Mouse (Mus musculus) gonadal fat pad, adult 2 months (tissue): ENCODE measurements around the gene Tex52. TPM values are rescaled to one million over a fixed set of nuclear protein-coding genes. Genes with fewer than 3 reads are reported as not detected.
"Not testable (repeated sequence)": the region's sequence is repeated elsewhere in the genome, so short reads cannot be mapped to it uniquely, and the experiment has no call there.

Experiments used
- DNase-seq: peaks from one replicate; pipeline ENCODE4 v3.0.0-alpha.2; 2012; ENCODE audit warnings: low read depth
- polyA plus RNA-seq: library from polyadenylated mRNA; depleted of rRNA; stranded (reverse); fragments of >200 nt; gene quantifications from 2 replicates; pipeline ENCODE4 v1.2.3, GENCODE M21; 2012

Gene Tex52
- polyA plus RNA-seq, 1 experiment, result 0.20 TPM

DNA sequence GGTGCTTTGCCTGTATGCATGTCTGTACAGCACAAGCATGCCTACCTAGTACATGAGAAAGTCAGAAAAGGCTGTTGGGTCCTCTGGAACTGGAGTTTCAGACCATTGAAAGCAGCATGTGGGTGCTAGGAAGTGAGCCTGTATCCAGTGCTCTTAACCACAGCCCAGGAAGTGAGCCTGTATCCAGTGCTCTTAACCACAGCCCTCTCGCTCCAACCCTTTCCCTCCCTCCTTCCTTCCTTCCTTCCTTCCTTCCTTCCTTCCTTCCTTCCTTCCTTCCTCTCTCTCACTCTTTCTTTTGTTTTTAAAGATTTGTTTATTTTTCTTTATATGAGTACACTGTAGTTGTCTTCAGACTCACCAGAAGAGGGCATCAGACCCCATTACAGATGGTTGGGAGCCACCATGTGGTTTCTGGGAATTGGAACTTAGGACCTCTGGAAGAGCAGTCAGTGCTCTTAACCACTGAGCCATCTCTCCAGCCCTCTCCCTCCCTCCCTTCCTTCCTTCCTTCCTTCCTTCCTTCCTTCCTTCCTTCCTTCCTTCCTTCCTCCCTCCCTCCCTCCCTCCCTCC, 5.4 kb downstream of the Tex52 start:
- DNase-seq, result not testable (repeated sequence)

DNA sequence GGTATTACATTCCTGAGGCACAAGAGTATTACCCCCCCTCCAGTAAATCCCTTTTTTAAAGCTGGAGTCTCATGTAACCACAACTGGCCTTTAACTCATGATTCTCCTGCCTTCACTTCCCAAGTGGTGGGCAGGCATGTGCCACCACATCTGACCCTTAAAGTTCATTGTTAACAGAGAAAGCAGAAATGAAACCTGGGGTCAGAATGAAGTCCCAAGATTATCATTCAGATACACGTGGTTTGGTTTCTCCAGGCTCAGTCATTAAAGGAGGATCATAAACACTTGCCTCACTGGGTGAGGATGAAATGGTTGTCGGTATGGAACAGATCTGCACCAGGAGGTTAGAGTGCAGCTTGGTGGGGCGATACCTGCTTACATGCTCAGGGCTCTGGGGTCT, 6.0 kb downstream of the Tex52 start:
- no peak for DNase-seq

DNA sequence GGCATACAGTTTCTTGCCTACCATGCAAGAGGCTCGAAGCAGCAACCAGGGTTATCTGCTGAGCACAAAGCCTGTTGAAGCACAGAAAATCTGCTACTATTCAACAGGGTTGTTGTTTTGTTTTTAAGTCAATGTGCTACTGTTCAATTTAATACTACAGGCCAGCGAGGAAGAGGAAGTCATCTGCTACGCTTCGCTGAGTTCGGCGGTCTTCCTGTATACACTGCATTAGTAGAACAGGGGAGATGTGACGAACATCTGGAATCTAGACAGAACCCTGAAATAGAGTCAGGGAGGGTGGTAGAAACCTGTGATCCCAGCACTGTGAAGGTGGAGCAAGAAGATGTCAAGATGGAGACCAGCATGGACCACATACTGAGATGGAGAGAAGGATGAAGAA, 8.5 kb downstream of the Tex52 start:
- DNase-seq, result no peak

DNA sequence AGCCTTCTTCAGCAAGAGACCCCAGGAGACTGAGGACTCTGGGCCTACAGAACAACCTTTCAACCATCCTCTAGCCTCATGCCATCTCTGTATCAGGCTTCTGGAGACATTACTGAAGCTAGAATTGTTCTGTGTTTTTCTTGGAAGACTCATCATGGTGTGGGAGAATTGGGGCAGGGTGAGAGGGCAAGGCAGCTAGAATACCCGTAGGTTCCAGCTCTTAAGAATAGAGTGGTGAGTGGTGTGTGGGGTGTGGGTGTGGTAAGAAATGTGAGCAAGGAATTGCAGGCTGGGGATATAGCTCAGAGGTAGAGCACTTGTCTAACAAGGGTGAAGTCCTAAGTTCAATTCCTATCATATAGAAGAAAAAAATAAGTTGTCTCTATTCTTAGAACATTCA, 9.8 kb downstream of the Tex52 start:
- peak; percentile 75 for DNase-seq

DNA sequence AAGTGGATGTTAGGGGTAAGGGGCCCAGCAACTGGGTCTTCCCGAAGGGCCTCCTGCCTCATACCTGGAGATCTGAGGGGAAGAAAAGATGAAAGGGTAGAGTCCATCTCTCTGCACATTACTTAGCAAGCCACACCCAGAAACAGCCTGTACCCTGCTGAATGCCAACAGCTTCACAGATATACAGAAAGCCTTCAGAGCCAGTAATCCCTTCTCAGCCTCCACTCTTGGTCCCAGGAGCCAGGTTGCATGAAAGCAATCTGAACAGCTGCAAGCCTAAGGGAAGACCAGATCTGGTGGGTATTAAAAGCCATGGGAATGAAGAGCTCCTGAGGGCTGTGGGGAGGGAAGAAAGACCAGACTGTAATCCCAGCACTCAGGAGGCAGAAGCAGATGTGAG, 13.9 kb downstream of the Tex52 start:
- peak; percentile 98 for DNase-seq

DNA sequence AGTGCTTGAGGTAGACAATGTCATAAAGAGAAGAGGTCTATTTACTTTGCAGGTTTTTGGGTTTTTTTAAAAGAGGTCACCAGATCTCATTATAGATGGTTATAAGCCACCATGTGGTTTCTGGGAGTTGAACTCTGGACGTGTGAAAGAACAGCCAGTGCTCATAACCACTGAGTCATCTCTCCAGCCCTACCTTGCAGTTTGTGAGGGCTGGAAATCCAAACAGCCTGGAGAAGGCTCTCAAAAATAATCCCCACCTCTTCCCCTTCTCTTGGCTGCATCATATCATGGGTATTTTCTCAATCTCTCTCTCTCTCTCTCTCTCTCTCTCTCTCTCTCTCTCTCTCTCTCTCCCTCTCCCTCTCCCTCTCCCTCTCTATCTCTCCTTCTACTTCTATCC, 15.4 kb downstream of the Tex52 start:
- peak; percentile 71 for DNase-seq

DNA sequence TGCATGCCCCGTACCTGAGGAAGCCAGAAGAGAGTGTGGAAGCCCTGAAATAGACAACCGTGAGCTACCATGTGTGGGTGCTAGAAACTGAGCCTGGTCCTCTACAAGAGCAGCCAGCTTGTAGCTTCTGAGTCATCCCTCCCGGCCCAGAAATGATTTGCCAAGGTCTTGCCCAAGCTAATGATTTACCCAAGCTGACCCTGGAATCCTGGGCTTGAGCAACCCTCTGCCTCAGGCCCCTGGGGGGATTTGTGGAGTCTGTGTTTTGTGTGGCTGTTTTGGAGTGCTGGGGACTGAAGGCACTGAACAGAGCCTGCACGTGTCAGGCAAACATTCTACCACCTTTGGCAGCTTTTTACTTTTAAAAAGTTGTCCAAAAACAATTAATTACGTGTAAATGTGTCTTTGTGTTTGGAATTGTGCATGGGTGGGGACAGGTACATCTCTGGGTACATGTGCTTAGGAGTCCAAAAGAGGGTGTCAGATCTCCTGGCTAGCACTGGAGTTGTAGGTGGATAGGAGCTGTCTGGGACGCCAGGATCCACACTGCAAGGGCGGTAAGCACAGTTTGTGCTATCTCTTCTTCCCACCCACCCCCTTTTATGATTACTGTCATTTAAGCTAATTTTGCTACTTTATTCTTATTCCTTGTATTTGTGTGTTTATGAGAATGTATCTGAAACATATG, 22.5 kb downstream of the Tex52 start:
- DNase-seq, result peak; percentile 93

DNA sequence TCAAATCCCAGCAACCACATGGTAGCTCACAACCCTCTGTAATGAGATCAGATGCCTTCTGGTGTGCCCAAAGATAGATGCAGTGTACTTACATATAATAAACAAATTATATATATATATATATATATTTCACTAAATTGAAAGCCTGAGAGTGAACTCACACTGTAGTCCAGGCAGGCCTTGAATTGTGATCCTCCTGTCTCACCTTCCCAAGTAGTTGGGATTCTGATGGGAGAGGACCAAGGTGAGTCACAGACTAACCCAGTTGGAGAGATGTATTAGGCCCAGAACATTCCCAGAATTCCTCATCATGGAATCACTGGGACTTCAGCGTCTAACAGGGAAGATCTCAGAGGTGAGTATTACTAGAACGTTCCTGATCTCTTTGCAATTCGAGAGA, 23.7 kb downstream of the Tex52 start, which contains the start of gene Nrip2:
TSS of gene Nrip2 (plus strand) at position 301 of the 400 bp plus-strand sequence.
- DNase-seq, result no peak

DNA sequence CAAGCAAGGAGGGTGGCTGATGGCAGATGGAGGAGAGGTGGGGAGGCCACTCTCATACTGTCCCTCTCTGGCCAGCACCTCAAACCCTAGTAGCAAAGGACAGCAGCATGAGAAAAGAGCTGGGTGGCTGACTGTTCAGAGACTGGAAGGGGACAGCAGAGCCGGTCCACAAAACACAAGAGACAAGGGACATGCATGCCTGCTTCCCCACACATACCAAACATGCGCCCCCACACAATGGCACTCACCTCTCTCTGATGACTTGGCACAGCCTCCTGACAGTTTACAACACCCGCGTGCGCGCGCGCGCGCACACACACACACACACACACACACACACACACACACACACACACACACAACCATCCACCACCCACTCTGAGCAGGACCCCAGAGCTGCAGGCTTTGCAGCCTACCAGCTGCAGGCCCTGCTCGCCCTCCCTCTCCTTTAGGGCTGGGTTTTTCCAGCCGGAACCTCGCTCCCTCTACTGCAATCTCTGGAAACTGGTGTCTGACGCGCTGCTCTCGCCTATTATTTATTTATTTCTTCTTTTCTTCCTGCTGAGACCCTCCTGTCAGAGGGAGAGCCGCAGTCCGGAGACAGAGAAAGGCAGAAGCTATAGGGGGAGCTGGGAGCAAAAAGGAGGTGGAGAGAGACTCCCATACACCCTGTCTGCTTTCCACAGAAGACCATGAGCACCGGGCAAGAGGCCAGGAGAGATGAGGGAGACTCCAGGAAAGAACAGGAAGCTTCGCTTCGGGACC, 24.3 kb downstream of the Tex52 start:
- DNase-seq, result no peak

DNA sequence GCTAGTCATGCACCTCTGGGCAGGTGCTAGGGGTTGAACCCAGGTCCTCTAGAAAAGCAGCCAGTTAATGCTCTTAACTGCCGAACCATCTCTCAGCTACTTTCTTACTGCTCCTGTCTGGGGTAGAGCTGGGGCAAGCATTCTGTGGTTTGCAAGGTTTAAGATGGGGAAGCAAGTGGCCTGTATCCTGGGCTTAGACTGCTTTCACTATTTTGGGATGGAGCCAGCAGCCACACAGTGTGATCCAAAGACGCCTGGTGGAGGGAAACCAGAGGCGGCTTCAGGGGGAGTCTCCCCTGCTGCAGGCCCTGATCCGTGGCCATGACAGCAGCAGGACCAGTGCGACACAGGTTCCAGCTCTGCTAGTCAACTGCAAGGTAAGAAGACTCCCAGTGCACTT, 29.5 kb downstream of the Tex52 start:
- DNase-seq, result no peak

DNA sequence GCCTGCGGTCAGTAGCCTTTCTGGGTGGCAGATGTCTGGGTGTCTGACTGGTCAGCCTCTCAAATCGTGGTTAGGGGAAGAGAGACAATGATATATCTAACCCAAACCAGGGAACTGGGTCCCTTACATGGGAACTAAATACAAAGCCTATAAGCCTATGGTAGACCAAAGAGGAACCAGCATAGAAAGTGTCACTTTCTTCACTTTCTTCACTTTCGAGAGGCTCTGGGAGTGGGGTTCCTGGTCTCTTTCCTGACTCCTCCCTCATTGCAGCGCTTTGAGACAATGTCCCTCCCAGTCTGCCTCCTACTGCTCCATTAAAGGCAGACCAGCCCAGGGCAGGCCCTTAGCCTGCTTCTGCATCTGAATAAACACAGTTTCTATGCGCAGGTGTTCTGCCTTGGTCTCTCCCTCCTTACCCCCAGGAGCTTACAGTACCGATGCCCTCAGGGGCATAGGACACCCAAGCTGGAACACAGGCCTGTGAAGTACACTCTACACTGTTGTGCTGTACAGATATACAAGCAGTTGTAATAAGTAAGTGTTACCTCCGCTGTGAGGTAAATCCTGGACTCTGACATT, 33.4 kb downstream of the Tex52 start:
- no peak for DNase-seq

DNA sequence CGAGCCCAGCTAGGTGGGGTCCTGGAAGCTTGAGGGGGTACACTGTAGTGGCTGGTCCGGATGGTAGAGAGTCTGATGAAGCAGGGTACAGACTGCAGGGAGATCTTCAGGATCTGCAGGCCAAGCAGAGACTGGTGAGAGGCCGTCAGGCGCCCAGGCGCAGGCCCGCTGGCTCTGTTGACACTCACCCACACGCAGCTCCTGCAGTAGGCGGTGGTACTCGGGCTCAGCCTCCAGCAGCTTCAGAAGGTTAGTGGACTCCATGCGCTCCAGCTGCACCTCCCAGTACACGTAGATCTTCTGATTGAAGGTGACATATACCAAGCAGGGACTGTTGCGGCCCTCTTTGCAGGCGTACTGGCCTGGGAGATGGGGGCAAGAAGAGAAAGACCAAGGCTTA, 35.0 kb downstream of the Tex52 start:
- no peak for DNase-seq

DNA sequence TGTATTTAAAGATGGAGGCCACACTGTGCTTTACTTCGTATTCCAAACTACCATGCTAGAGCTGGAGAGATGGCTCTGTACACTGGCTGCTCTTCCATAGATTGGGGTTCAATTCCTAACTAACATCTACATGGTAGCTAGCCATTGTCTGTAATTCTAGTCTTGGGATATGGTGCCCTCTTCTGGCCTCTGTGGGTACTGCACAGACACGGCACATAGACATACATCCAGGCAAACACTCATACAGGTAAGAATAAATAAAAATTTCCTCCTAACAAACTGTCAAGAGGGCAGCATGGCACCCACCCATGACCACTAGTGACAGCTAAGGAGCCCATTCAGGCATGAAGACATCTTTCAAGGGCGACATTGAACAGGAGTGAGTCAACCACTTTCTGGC, 35.9 kb downstream of the Tex52 start:
- no peak for DNase-seq

DNA sequence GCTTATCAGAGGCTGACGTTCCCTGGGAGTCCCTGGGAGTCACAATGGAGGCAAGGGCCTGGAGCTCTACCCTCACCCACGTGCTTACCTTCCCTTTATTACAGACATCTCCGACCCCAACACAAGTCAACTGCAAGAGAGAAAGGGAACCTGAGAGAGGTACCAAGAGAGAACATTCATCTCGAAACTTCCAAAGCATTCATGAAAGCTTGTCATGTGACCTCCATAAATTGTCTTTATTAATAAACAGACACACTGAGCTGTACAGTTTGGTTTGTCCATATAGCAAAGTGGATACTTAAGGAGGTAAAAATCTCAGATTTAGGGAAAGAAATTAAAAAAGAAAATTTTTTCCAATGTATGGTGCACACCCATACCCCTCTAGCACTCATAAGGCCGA, 40.9 kb downstream of the Tex52 start:
- DNase-seq, result no peak

DNA sequence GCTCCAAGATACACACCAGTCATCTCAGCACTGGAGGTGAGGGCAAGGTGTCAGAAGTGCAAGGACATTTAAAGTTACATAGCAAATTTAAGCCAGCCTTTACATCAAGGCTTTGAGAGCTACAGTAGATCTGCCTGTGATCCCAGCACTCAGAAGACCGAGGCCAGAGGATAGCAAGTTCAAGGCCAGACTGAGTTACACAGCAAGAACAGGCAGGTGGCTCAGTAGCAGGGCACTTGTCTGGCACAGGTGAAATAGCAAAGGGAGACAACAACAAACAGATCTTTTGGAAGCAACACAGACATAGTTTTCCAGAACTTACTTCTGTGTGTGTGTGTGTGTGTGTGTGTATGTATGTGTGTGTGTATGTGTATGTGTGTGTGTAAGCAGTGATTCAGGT, 42.8 kb downstream of the Tex52 start:
- no peak for DNase-seq

DNA sequence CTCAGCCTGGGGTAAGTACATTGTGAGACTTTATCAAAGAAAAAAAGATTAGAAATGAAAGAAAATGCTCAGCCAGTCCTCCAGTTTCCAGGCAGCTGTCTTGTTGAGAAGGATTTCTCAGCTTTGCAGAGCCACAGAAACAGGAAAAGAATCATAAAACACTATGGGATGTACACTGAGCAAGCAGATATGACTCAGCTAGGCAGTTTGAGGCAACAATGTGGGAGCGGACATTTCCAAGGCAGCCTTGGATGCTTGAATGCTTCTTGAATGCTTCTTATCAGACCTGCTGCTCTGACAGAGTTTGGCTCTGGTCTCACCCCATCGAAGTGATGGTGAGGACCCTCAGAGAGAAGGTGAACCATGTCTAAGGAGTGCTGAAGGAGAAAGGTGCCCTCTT, 45.8 kb downstream of the Tex52 start:
- no peak for DNase-seq

DNA sequence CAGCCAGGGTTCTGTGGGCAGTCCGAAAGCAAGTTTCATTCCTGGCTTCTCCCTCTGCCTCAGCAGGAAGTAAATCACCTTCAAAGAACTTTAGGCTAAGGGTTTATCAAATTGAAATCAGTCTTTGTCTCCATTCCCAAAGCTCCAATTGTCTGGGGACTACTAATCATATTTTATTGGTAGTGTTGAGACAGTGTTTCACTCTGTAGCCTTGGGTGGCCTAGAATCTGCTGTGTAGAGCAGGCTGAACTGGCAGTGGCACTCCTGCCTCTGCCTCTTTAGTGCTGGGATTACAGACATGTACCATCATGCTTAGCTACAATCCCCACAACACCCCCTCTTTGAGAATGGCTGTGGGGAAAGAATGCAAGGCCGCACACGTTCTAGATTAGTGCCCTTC, 46.2 kb downstream of the Tex52 start:
- no peak for DNase-seq

DNA sequence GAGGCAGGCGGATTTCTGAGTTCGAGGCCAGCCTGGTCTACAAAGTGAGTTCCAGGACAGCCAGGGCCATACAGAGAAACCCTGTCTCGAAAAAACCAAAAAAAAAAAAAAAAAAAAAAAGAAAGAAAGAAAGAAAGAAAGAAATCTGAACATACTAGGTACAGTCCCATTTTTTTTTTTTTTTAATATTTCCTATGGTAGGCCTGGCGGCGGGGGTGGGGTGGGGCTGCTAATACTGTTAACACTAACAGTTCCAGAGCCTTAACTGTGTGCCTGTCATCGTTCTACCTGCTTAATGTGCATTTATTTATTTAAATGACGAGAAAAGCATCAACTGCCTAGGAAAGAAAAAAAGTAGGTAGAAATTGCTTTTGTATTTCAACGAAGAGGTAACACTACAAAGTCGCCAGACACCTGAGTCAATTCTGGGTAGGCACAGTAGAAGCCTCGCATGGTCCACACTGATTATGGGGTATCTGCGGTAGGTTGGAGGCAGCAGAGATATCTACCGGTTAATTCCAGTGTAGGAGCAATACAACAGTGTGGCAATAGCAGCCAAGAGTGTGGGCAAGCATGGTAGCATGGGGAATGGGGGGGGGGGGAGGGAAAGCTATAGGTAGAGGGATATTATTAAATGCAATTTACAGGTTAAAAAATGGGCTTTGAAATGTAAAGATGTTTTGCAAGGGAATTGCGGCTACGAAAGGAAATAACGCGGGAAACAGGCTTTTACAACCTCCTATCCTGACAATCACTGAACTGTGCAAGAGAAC, 48.4 kb downstream of the Tex52 start:
- DNase-seq, result no peak

DNA sequence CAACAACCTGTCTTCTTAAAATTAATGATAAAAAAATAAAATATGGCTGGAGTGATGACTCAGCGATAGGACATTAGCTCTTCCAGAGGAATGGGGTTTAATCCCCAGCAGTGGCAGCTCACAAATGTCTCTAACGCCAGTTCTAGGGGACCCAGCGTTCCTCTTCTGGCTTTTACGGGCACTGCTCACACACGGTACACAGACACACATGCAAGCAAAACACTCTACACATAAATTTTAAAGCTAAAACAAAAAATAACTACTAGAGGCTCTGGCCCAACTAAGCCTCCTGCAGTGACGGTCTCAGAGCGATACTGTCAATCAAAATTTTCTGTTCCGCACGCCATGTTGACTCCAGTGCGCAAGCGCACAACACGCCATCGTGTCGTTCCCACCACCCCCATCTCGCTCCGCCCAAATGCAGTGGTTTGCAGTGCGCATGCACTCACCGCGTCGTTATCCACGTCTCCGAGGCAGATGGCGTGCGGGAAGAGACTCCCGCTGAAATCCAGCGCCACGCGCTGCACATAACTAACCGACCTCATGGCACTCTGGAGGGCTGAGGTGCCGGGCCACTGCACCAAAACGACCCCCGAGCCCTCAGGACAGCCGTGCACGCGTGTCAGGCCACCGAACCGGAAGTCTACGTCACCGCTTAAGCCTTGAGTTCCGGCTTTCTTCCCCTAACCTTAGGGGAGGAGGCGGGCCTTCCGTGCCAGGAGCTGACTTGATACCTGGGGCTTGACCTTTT, 49.2 kb downstream of the Tex52 start, which contains the start of gene Itfg2:
TSS of gene Itfg2 (minus strand) at position 663 of the 751 bp plus-strand sequence.
- no peak for DNase-seq

DNA sequence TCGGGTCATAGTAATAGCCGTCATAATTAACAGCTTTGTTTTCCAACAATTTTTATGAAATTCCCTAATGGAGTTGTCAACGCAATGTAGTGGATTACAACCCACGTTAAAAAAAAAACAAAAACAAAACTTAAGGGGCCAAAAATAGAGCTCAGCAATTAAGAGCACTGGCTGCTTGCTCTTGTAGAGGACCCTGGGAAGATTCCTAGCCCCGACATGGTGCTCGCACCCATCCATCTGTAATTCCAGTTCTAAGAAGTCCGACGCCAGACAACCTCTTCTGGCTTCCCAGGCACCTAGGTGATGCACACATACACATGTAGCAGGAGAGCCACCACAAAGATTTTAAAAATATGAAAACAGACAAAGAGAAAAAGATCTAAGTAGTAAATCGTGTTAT, 49.8 kb downstream of the Tex52 start:
- no peak for DNase-seq

DNA sequence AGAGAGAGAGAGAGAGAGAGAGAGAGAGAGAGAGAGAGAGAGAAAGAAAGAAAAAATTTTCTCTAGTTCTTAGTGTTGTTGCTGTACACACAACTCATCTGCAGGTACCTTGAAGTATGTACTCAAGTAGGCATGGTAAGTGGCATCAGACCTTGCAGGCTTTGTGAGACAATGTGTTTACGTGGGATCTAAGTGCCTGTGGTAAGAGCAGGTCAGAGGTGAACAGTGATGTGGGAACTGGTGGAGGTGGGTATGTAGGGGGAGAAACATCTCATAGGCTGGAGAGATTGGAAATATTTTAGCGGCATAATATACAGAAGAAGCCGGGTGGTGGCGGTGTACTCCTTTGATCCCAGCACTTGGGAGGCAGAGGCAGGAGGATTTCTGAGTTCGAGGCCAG, 52.3 kb downstream of the Tex52 start:
- DNase-seq, result no peak
